Mouse (Mus musculus) erythroblast, embryonic 14.5 days (primary cell): ENCODE results near the gene Acp5. TPM values are rescaled to one million over a fixed set of nuclear protein-coding genes. Genes with fewer than 3 reads are reported as not detected.

ENCODE experiments used
- H3K27me3 ChIP-seq: 2 replicates; pipeline ENCODE4 v1.6.1; 2012; ENCODE audit warnings: inconsistent platforms; ENCODE audit not compliant: control insufficient read depth
- H3K36me3 ChIP-seq: 2 replicates; pipeline ENCODE4 v1.6.1; 2012; ENCODE audit warnings: mild to moderate bottlenecking, inconsistent platforms; ENCODE audit not compliant: control insufficient read depth
- H3K4me1 ChIP-seq: 2 replicates; pipeline ENCODE4 v1.6.1; 2012; ENCODE audit warnings: inconsistent platforms; ENCODE audit not compliant: control insufficient read depth
- H3K4me3 ChIP-seq: replicated peaks from 2 replicates; pipeline ENCODE3; 2012; ENCODE audit warnings: moderate library complexity, mild to moderate bottlenecking, inconsistent platforms
- H3K9me3 ChIP-seq: 2 replicates; pipeline ENCODE4 v1.6.1; 2012; ENCODE audit warnings: low read length, inconsistent platforms, mixed read lengths; ENCODE audit not compliant: control insufficient read depth
- GATA1 ChIP-seq: IDR thresholded peaks from 2 replicates; pipeline ENCODE4 v1.6.1; 2012; ENCODE audit warnings: low read length, inconsistent platforms, mixed read lengths
- TAL1 ChIP-seq: IDR thresholded peaks from 3 replicates; pipeline ENCODE4 v1.6.1; 2012; ENCODE audit warnings: low read length, inconsistent platforms, mixed read lengths
- polyA plus RNA-seq: library from polyadenylated mRNA; stranded (reverse); fragments of >175 nt; gene quantifications from 2 replicates; pipeline ENCODE4 v1.2.3, GENCODE M21; 2012

Acp5 gene
- polyA plus RNA-seq, 1 experiment: 46.6 TPM

DNA sequence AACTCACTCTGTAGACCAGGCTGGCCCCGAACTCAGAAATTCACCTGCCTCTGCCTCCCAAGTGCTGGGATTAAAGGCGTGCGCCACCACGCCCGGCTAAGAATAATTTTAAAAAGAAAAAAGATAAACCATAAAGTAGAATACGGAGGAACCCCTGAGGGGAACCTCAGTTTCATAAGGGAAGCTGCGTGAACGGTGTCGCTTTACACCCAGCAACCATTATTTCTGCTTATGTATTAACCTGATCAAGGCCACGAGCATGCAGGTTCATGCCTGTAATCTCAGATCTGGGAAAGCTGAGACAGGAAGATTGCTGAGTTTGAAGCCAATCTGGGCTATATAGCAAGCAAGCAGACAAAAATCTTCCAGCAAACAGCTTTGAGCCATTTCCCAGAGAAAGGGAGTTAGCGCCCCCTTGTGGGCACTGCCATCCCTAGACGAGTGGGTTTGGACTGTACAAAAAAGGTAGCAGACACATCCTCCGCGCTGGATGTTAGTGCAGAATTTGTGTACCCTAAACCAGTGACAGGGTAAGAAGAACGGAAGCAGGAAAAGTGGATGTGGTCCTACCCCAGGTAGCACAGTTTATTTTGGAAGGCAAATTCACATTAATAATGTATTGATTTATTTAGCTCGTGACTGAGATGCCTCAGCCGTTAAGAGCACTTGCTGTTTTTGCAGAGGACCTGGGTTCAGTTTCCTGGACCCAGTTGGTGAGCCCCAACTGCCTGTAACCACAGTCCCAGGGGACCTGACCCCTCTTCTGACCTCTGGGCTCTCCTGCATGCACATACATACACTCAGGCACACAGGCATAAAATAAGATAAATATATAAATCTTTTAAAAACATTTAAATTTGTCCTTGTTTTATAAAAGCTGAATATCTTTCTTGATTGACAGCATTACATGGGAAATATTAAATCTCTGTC lies 7.9 kb upstream of the Acp5 start:
- H3K4me1 ChIP-seq: peaks cover 12% of the 10 kb centered on the region
- 0 out of 2 replicates have a peak, but pooled peaks cover 4% of the 10 kb centered on the region for H3K27me3 ChIP-seq
- H3K9me3 ChIP-seq: peaks cover 7% of the 10 kb centered on the region; the same call in 1 of the 2 replicates
- TF ChIP-seq TAL1 (no peak), GATA1 (no peak)
- H3K36me3 ChIP-seq: peaks cover 3% of the 10 kb centered on the region; the same call in 1 of the 2 replicates
- H3K4me3 ChIP-seq: no peak overlapping the region

DNA sequence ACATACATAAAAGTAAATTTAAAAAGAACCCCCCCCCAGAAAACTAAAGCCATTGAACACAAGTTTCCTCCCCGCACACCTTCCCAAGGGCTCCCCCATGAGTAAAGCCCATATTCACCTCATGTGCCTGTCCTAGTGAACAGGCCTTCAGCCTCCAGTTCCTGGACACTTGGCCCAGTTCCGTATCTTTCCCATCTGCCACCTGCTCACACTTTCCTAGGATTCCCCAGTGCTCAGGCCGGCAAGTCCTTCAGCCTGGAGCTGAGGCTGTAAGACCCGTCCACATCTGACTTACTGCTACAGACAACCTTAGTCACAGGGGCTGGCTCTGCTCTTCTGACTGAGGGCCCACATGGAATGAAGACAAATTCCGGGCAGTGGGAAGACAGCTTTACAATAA lies 4.2 kb upstream of the Acp5 start:
- TF ChIP-seq GATA1 (no peak), TAL1 (no peak)
- Histone ChIP-seq H3K9me3 (peaks cover 7% of the 10 kb centered on the region; the same call in 1 of the 2 replicates), H3K4me1 (peaks cover 47% of the 10 kb centered on the region), H3K27me3 (no peaks in the 10 kb centered on the region), H3K36me3 (peaks cover 9% of the 10 kb centered on the region), H3K4me3 (no peak overlapping the region)

DNA sequence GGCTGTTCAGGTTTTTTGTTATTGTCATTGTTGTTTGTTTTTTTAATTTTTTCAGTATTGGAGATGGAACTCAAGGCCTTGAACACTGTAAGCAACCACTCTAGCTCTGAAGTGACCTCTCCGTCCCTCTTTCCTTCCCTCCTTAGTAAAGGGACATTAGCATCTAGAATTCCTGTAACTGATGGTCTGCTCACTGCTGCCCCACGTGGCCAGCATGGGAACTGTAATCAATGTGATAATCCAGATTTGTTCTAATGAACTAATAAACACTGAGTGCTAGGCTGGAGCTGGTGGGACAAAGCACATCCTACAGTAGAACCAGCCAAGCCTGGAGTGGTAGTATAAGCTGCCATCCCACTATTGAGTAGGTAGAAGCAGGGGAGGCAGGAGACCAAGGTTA lies 3.0 kb upstream of the Acp5 start:
- H3K9me3 ChIP-seq: peaks cover 9% of the 10 kb centered on the region
- peaks cover 22% of the 10 kb centered on the region for H3K36me3 ChIP-seq
- TF ChIP-seq GATA1 (no peak), TAL1 (no peak)
- no peaks in the 10 kb centered on the region; the same call in 1 of the 2 replicates for H3K27me3 ChIP-seq
- no peak overlapping the region for H3K4me3 ChIP-seq
- peaks cover 59% of the 10 kb centered on the region for H3K4me1 ChIP-seq

DNA sequence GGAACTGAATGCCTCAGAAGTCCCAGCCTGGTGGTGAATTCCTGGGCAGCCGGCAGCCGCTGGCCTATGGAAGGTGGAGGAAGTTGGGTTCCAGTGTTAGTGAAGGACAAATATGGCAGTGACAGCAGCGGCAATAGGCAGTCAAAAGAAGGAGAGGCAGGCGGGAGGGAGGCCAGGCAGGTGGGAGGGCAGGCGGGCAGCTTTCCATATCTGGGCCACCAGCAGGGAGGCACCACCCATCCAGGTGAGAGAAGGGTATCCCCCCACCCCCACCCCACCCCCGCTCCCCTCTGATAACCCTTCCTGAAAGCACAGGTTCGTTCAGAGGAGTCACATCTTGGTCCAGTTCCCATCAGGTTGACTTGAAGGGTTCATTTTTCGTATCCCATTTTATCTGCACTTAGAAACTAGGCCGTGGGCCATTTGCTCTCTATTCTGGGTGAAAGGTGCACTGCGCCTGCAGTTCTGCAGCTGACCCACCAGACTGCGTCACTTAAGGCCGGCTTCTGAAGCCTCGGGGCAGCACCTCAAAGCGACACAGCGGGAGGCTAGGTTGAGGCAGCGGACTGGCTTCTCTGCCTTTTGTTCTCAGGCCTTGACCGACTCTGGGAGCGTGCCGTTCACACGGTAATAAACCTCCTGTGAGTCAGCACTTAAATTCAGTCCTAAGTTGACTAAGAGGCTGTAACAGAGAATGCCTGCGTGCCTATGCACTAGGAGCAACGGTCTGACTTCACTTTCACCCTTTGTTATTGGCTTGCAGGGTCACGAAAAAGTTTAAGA lies 1.4 kb upstream of the Acp5 start:
- H3K36me3 ChIP-seq: peaks cover 37% of the 10 kb centered on the region
- TF ChIP-seq GATA1: no peak
- peaks cover 70% of the 10 kb centered on the region for H3K4me1 ChIP-seq
- peak overlapping the region; percentile 83 for H3K4me3 ChIP-seq
- H3K9me3 ChIP-seq: peaks cover 15% of the 10 kb centered on the region
- no peaks in the 10 kb centered on the region; the same call in 1 of the 2 replicates for H3K27me3 ChIP-seq

DNA sequence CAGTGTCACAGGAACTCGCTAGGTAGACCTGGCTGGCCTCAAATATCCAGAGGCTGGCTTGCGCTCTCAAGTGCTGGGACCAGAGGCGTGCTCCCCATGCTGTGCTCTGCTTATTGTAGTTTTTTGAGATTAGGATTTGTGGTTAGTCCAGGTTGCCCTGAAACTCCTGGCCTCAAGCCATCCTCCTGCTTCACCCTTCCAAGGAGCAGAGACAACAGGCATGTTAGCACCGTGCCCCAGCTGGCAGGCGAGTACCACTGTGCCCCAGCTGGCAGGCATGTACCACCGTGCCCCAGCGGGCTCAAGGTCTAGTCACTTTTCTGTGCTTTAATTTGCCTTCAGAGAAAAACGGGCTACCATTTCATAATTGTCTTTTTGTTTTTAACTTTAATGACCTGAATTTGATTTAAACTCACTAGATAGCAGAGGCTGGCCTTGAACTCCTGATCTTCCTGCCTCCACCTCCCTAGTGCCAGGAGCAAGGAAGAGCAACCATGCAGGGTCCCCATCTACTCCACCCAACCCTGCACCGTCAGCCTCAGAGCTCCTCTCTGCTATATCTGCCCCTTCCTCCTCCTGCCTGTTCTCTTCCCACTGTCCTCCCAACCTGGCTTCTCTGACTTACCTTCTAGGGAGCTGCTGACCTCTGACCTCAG lies 395 bp downstream of the Acp5 start:
- Histone ChIP-seq H3K9me3 (peaks cover 15% of the 10 kb centered on the region), H3K4me1 (peaks cover 89% of the 10 kb centered on the region), H3K4me3 (peak overlapping the region; percentile 83), H3K36me3 (peaks cover 56% of the 10 kb centered on the region), H3K27me3 (no peaks in the 10 kb centered on the region; the same call in 1 of the 2 replicates)
- TF ChIP-seq GATA1 (no peak), TAL1 (no peak)

DNA sequence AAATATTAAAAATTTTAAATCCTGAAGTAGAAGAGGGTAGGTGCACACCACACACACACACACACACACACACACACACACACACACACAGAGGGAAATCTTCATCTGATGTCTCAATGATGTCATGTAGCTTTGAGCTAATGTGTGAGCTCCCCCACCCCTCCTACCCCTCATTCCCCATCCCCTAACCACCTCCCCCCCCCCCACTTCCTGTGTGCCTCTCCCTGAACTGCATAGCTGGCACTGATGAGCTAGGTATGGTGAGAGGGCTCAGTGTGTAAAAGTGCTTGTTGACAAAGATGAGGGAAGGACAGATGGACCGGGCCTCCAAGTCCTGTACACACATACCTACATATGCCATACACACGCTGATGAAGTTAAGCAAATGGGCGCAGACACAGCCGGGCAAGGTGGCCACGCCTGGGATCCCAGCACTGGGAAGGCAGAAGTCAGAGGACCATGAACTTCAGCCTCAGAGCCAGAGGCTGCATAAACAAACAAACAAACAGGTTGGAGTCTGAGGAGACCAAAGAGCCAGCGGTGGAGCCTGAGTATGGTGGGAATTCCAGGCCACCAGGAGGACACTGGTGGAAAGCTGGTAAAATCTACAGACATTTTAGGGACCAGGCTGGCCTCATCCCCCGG lies 1.1 kb downstream of the Acp5 start:
- TF ChIP-seq GATA1: no peak
- no peak for TF ChIP-seq TAL1

DNA sequence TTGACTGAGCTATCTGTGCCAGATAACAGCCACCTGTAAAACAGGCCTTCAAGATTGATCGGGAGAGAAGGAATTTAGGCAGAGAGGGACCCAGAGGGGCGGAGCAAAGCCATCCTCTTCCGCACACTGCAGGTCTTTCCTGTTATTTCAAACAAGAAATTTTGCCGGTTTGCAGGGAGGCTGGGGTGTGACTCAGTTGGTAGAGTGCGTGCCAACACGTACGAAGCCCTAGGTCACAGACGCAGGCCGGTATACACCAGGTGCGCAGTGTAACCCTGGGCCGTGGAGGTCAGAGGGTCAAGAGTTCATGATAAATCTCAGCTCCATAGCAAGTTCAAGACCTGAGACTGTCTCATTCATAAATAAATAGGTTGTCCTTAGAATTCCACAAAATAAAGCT lies 3.3 kb downstream of the Acp5 start:
- no peak for TF ChIP-seq GATA1
- TF ChIP-seq TAL1: no peak
- Histone ChIP-seq H3K4me3 (peak overlapping the region; percentile 83), H3K27me3 (no peaks in the 10 kb centered on the region; the same call in 1 of the 2 replicates), H3K4me1 (peaks cover 87% of the 10 kb centered on the region), H3K36me3 (peaks cover 79% of the 10 kb centered on the region), H3K9me3 (peaks cover 8% of the 10 kb centered on the region)

More for the DNA sequence above, 1.1 kb downstream of the Acp5 start:
- peaks cover 63% of the 10 kb centered on the region for H3K36me3 ChIP-seq
- peaks cover 94% of the 10 kb centered on the region for H3K4me1 ChIP-seq
- H3K9me3 ChIP-seq: peaks cover 12% of the 10 kb centered on the region
- no peaks in the 10 kb centered on the region; the same call in 1 of the 2 replicates for H3K27me3 ChIP-seq
- peak overlapping the region; percentile 83 for H3K4me3 ChIP-seq

DNA sequence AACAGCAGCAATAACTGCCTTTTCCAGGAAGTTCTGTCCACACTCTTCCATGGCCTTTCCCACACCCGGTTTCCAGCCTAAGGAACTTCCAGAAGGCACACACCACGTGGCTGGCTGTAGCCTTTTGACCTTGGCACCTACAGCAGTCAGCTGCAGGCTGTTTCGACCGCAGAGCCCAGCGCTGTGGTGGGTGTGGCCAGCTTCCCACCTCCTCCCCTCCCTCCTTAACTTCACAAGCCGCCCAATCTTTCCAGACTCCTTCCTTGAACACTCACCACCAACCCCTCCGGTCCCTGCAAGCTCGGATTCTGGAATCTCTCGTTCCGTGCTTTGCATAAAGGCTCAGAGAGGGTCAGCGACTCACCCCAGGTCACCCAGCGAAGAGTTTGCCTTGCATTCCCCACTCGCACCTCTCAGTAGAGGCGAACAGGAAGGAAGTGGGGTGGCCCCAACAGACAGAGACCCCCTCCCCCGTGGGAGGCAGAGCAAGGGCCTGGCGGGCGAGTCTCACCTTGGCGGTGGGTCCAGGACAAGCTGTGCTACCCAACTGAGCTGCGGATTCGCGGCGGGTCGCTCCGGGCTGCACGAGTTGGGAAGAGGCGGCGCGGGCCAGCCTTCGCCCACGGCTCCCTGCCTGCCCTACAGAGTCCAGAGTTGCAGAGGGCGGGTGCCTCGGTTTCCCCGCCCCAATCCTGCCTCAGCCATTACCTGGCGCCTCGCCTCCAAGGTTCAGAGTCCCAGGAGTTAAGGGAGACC lies 4.1 kb downstream of the Acp5 start:
- Histone ChIP-seq H3K27me3 (no peaks in the 10 kb centered on the region; the same call in 1 of the 2 replicates), H3K9me3 (peaks cover 8% of the 10 kb centered on the region), H3K36me3 (peaks cover 87% of the 10 kb centered on the region), H3K4me3 (peak overlapping the region; percentile 83), H3K4me1 (peaks cover 82% of the 10 kb centered on the region)
- TF ChIP-seq TAL1 (no peak), GATA1 (no peak)
